Mouse (Mus musculus) intestine, embryonic 15.5 days (tissue): Measurements from ENCODE around the gene Med12l. TPM values are rescaled to one million over a fixed set of nuclear protein-coding genes. Genes with fewer than 3 reads are reported as not detected.
A peak's percentile ranks its signal among the peaks of the same experiment; 100 is the strongest.

ENCODE experiments used
- ATAC-seq: fragments of 200-750 bp; cut with Nextera tagmentation; 2 replicates; pipeline ENCODE4 v1.8.0; 2017; ENCODE audit warnings: moderate TSS enrichment, moderate library complexity
- H3K27ac ChIP-seq: fragments of 300-500 bp; sonication (generic); 2 replicates; pipeline ENCODE4 v1.5.1; 2015; ENCODE audit warnings: mild to moderate bottlenecking, inconsistent platforms
- H3K27me3 ChIP-seq: fragments of 300-500 bp; sonication (generic); replicated peaks from 2 replicates; pipeline ENCODE4 v1.6.1; 2015; ENCODE audit warnings: inconsistent platforms
- H3K36me3 ChIP-seq: fragments of 300-500 bp; sonication (generic); 2 replicates; pipeline ENCODE4 v1.6.1; 2015; ENCODE audit warnings: inconsistent platforms
- H3K4me1 ChIP-seq: fragments of 300-500 bp; sonication (generic); replicated peaks from 2 replicates; pipeline ENCODE4 v1.6.1; 2015; ENCODE audit warnings: inconsistent platforms
- H3K4me2 ChIP-seq: fragments of 300-500 bp; sonication (generic); replicated peaks from 2 replicates; pipeline ENCODE4 v1.6.1; 2015; ENCODE audit warnings: mild to moderate bottlenecking, inconsistent platforms
- H3K4me3 ChIP-seq: fragments of 300-500 bp; sonication (generic); replicated peaks from 2 replicates; pipeline ENCODE4 v1.5.1; 2015; ENCODE audit warnings: inconsistent platforms
- H3K9ac ChIP-seq: fragments of 300-500 bp; sonication (generic); 2 replicates; pipeline ENCODE4 v1.6.1; 2015; ENCODE audit warnings: inconsistent platforms
- H3K9me3 ChIP-seq: fragments of 300-500 bp; sonication (generic); 2 replicates; pipeline ENCODE4 v1.6.1; 2016; ENCODE audit warnings: inconsistent platforms
- WGBS: fragments of 180-500 bp; shearing (Covaris S2); methylation state at CpG from one replicate; pipeline ENCODE4 v1.1.7; 2015; 5-methylcytosine and 5-hydroxymethylcytosine counted together
- polyA plus RNA-seq: library from polyadenylated mRNA; unstranded; fragments of >200 nt; fragmentation: Nextera tagmentation; extraction: Ambion mirVana; gene quantifications from 2 replicates; pipeline ENCODE4 v1.2.1, GENCODE M21; 2015

Gene Med12l
- polyA plus RNA-seq, result 1.1 and 1.5 TPM in 2 replicates

DNA sequence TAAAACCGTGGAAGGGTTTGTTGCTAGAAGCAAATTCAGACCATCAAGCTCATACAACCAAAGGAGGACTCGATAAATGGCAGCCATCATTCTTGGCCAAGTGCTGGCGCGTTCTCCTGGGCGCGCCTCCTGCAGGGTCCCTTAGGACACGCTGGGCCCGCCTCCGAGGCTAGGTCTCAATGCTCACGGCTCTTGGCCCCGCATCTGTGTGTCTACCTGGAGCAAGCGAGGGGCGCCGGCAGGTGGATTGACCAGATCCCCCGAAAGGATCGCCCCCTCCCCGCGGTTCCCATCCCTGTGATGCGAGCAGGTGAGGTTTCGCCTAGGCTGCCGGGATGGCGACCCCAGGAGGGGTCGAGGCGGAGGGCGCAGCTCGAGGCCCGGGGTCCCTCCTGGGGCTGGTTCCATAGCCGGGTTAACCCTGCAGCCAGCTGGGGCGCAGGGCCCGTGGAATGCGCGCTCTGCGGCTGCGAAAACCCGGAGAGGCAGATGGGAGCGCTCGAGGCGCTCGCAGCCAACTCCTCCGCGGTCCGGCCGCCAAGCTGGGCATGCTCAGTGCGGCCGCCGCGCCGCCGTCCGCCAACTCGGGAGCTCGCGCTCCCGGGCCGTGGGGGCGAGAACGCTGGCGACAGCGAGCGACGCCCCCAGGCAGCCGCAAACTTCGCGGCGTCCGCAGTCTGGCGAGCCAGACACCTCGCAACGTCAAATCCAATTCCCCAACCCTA is at the start of gene Med12l:
Gene Med12l, plus strand, starts transcription at position 555 of the 725 bp plus-strand sequence.
- ATAC-seq, result peak; percentile 80
- H3K27me3 ChIP-seq, result no peaks in the 10 kb centered on the region
- under 1% methylated on average over 69 of the region's 69 CpGs for WGBS
- H3K27ac ChIP-seq, result peak within 1 kb of the TSS; percentile 86
- no peaks in the 10 kb centered on the region for H3K9me3 ChIP-seq
- H3K4me2 ChIP-seq, result peak within 1 kb of the TSS; percentile 99
- H3K36me3 ChIP-seq, result no peaks in the 10 kb centered on the region
- H3K9ac ChIP-seq, result peak within 1 kb of the TSS; percentile 53
- H3K4me3 ChIP-seq, result peak within 1 kb of the TSS; percentile 65
- peaks cover 7% of the 10 kb centered on the region for H3K4me1 ChIP-seq

DNA sequence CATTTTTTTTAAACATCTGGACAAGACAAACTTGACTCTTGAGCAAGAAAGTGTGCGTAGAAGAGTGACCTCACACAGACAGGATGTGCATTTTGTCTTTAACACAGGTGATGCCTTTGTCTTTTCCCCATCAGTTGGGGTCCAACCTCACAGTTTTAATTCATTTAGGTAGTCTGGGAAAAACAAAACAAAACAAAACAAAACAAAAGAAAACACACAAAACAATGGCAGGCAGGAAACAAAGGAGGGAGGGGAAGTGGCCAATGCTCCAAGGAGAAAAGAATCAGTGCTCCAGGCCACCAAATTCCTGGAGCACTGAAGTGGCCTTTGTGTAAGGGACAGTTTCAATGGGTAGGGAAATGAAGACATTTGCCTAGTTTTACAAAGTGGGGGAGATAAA is 44.5 kb upstream of the Med12l start:
- H3K4me1 ChIP-seq, result no peaks in the 10 kb centered on the region
- H3K27ac ChIP-seq, result no peak overlapping the region
- H3K9ac ChIP-seq, result no peak overlapping the region
- no peak overlapping the region for H3K4me3 ChIP-seq
- H3K4me2 ChIP-seq, result no peak overlapping the region
- WGBS, result 82% methylated on average over 1 of the region's 1 CpGs
- no peaks in the 10 kb centered on the region for H3K27me3 ChIP-seq
- no peak for ATAC-seq
- H3K36me3 ChIP-seq, result no peaks in the 10 kb centered on the region
- H3K9me3 ChIP-seq, result no peaks in the 10 kb centered on the region

DNA sequence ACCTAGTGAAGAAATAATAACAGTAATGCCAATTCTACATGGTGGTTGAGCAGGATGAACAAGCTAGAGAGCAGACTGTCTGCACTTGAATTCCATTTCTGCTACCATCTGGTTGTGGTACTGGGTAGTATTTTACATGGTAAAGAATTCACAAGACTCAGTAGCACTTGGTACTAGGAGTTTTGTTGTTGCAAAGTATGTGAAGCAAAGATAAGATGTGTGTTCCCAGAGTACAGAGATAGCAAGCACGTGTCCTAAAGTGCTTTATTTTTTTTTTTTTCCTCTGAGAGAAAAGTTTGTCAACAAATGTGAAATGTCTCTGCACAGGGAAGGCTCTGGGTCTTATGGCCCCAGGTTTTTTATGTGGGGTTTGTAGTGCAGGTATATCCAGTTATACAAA is 28.2 kb upstream of the Med12l start:
- H3K4me3 ChIP-seq, result no peak overlapping the region
- ATAC-seq, result no peak

DNA sequence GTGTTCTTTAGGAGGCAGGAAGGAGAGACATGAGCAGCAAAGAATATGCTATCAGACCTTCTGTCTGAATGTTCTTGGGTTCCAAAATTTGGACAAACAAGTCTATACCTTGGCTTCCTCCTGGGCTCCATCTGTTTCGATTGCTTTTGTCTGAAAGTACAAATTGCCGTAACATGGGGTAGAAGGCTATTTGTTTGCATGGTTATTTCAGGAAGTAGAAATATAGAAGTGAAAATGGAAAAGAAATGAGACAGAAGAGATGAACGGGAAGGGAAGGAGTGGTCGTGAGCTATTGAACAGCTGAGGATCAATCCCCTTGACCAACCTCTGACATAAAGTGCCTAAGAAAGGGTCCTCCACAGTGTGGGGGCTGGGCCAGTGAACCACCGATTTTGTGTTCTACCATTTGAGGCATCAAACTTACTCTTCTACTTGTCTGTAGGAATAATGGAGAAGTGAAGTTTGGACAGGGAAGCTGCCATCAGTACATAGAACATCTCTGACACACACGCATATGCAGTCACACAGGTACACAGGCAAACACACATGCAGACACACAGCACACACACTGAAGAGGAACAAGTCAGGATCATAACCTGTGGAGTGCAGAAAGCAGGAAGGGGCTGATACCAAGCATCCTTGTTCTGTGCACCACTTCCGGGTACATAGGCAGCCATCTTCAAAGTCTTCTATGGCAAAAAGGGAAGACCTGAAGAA is 27.6 kb upstream of the Med12l start:
- Histone ChIP-seq H3K9ac (no peak overlapping the region), H3K4me1 (peaks cover 2% of the 10 kb centered on the region; the same call in 1 of the 2 replicates), H3K4me3 (no peak overlapping the region), H3K9me3 (no peaks in the 10 kb centered on the region), H3K27me3 (no peaks in the 10 kb centered on the region), H3K36me3 (no peaks in the 10 kb centered on the region), H3K27ac (no peak overlapping the region), H3K4me2 (no peak overlapping the region)
- WGBS, result 88% methylated on average over 7 of the region's 7 CpGs
- ATAC-seq, result no peak

More for the DNA sequence above, 28.2 kb upstream of the Med12l start:
- Histone ChIP-seq H3K36me3 (no peaks in the 10 kb centered on the region), H3K9me3 (no peaks in the 10 kb centered on the region), H3K4me1 (no peaks in the 10 kb centered on the region), H3K4me2 (no peak overlapping the region), H3K27ac (no peak overlapping the region), H3K9ac (no peak overlapping the region), H3K27me3 (no peaks in the 10 kb centered on the region)
- 63% methylated on average over 1 of the region's 1 CpGs for WGBS

DNA sequence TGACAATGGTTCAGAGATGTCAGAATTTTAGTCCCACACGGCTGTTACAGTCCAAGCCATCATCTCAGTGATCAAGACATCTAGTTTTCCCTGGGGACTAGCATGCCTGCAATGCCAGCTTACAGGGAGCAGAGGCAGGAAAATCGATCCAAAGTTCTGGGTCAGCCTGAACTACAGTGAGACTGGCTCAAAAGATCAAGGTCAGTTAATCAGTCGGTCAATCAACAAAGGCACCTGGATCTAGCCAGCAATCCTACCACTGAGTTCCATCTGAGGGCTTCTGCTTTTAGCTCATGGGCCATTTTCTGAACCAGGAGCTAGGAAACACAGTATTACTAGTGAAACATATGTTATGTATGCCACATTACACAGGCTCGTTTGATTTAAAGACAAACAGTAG is 25.0 kb upstream of the Med12l start:
- H3K36me3 ChIP-seq, result no peaks in the 10 kb centered on the region
- no peak overlapping the region for H3K4me3 ChIP-seq
- H3K4me2 ChIP-seq, result no peak overlapping the region
- H3K9ac ChIP-seq, result no peak overlapping the region
- no peaks in the 10 kb centered on the region for H3K9me3 ChIP-seq
- WGBS, result 67% methylated on average over 4 of the region's 4 CpGs
- ATAC-seq, result no peak
- peaks cover 3% of the 10 kb centered on the region; the same call in 1 of the 2 replicates for H3K4me1 ChIP-seq
- no peaks in the 10 kb centered on the region for H3K27me3 ChIP-seq
- H3K27ac ChIP-seq, result no peak overlapping the region

DNA sequence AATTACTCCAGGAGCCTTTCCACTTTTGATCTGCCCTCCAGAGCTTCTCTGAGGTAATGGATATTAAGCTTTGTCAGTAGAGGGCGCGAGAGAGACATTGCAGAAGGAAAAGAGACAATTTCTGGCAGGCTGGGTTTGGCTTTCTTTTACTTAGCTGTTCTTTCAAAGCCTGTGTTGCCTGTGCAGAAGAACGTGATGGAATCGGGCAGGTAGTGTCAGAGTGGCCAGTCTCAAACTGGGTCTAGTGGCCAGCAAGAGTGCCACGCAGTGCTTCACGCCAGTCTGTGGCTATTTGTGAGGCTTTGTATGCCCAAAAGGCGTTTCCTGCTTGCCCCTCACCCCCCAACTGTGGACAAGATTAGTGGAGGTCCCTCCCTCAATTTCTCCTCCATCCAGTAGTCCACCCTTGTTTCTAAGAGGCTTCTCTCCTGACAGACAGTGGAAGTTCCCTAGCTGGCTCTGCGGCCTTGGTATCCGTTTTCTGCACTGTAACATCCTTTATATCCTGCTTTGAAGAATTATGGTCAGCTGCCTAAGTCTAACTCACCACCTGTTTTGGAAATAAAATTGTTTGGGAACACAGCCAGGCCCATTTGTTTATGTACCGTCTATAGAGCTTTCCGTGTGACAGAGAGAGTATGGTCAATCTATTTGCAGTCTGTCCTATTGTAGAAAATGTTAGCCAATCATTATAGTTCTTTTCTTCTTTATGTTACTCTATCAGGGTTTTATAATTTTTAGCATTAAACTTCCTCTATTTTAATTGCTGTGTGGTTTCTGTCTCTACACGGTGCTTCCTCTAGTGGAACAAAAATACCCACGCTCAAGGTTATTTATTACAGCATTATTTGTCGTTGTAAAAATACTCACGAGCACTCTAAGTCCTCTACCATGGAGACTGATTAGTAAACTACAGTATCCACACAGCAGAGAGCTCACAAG is 22.5 kb upstream of the Med12l start:
- no peaks in the 10 kb centered on the region for H3K27me3 ChIP-seq
- H3K9ac ChIP-seq, result no peak overlapping the region
- peaks cover 3% of the 10 kb centered on the region; the same call in 1 of the 2 replicates for H3K4me1 ChIP-seq
- no peak overlapping the region for H3K27ac ChIP-seq
- WGBS, result 38% methylated on average over 15 of the region's 15 CpGs
- no peaks in the 10 kb centered on the region for H3K9me3 ChIP-seq
- peak overlapping the region; percentile 42; the same call in 1 of the 2 replicates for H3K4me2 ChIP-seq
- no peaks in the 10 kb centered on the region for H3K36me3 ChIP-seq
- no peak overlapping the region for H3K4me3 ChIP-seq
- ATAC-seq, result 0 out of 2 replicates have a peak, but pooled peaks have one; percentile 47

DNA sequence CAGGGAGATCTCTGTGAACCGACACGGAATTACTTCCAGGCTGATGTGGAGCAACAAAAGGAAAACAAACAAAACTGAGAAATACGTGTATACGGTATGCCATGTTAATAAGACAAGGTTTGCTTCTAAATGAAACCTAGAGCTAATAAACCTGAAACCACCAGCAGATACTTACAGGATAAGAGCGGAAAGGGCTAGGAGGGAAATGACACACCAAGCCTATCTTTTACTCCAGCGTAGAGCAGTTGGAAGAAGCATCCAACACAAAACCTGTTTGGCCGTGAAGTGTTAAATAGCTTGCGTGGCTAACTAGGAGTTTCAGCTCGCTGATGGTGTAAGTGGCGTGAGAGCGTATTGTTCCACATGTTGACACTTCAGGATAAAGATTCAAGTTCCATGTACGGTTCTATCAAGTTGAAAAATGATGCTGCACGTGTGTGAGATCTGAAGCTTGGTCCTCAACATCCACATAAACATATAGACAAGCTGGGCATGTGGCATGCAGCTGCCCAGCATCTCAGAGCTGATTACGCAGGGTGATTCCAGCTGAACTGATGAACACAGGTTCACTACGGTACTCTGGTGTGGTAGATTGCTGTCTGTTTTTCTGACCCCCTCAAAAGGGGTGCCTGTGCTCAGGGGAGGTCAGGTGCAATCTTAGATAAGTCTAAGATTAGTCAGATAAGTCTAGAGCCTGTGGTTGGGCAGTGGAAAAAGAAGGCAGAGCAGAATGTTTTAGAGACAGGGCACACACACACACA is 21.6 kb upstream of the Med12l start:
- ATAC-seq, result no peak
- no peak overlapping the region for H3K27ac ChIP-seq
- H3K9ac ChIP-seq, result no peak overlapping the region
- no peaks in the 10 kb centered on the region for H3K9me3 ChIP-seq
- H3K36me3 ChIP-seq, result no peaks in the 10 kb centered on the region
- peaks cover 3% of the 10 kb centered on the region; the same call in 1 of the 2 replicates for H3K4me1 ChIP-seq
- H3K27me3 ChIP-seq, result no peaks in the 10 kb centered on the region
- H3K4me3 ChIP-seq, result no peak overlapping the region
- no peak overlapping the region for H3K4me2 ChIP-seq
- WGBS, result 80% methylated on average over 15 of the region's 15 CpGs

DNA sequence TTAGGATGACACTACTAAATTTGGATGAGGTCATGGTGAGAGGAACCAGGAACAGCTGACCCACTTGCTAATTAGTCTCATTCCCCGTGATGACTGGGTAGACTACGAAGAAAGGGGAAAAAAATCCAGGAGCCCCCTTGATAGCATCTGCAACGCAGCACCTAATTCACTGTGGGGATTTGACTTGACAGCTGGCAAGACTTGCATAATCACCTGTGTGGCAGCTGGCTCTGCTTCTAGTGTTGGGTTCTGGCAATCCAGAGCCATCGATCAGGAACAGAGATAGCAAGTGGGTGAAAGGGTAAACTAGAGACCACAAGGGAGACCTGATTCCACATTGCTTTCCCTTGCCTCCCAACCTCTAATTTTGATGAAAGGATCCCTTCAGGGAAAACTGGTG is 19.8 kb upstream of the Med12l start:
- Histone ChIP-seq H3K9ac (no peak overlapping the region), H3K4me1 (peaks cover 3% of the 10 kb centered on the region; the same call in 1 of the 2 replicates), H3K36me3 (no peaks in the 10 kb centered on the region), H3K27ac (no peak overlapping the region), H3K4me3 (no peak overlapping the region), H3K27me3 (no peaks in the 10 kb centered on the region), H3K9me3 (no peaks in the 10 kb centered on the region), H3K4me2 (no peak overlapping the region)
- WGBS, result 54% methylated on average over 4 of the region's 4 CpGs
- ATAC-seq, result no peak

DNA sequence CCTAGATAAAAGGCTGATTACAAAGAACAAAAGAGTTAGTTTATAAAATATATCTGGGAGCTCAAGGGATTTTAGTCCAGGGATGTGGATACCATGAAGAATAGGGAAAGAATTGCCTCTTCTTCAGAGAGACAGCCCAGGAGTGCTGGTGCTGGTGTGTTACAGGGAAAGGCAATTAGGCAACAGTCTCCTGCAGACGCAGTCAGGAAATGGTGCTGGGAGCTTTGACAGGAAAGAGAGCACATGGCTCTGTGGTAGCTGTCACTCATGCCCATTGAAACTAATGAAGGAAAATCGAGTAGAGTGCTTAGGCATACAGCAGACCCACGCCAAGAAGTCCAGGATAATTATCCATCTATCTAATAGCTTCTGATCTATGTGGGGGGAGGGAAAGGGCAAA is 16.3 kb upstream of the Med12l start:
- H3K36me3 ChIP-seq, result no peaks in the 10 kb centered on the region
- no peaks in the 10 kb centered on the region for H3K27me3 ChIP-seq
- no peak overlapping the region for H3K4me2 ChIP-seq
- no peaks in the 10 kb centered on the region for H3K4me1 ChIP-seq
- no peak for ATAC-seq
- H3K9ac ChIP-seq, result no peak overlapping the region
- no peak overlapping the region for H3K27ac ChIP-seq
- no peaks in the 10 kb centered on the region for H3K9me3 ChIP-seq
- no peak overlapping the region for H3K4me3 ChIP-seq
- WGBS, result 48% methylated on average over 3 of the region's 3 CpGs

DNA sequence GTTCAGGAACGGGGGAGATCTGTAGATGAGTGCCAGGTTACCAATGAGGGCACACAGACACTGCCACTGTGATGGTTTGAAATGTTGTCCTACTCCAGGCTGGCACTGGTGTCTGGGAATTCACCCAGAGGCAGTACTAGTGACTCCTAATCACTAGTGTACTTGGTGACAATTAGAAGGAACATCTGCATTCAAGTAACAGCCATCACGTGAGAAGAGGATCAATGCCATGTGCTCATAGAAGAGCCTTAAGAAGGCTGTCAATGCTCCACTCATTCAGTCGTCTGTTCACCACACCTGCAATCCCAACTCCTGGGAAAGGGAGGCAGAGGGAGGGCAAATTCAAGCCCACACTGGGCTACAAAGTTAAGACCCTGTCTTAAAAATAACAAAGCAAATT is 15.1 kb upstream of the Med12l start:
- 67% methylated on average over 3 of the region's 3 CpGs for WGBS
- Histone ChIP-seq H3K27me3 (no peaks in the 10 kb centered on the region), H3K9me3 (no peaks in the 10 kb centered on the region), H3K9ac (no peak overlapping the region), H3K27ac (no peak overlapping the region), H3K36me3 (no peaks in the 10 kb centered on the region), H3K4me3 (no peak overlapping the region), H3K4me1 (no peaks in the 10 kb centered on the region), H3K4me2 (no peak overlapping the region)
- ATAC-seq, result no peak

DNA sequence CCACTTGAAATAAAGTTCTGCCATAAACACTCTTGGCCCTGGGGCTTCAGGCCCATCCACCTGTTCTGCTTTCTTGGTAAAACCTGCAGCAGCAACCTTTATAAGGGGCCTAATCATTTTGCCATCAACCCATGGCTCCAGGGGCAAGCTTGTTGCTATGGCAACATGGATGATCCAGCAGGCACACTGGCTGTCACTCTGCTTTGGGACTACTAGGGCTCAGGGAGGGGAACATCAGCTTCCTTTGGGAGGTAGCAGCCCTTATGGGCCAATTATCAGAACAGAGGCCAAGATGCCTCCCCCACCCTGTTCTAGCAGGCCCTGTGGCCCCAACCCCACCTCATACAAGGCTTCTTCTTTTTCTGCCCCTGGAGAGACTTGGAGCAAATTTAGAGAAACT is 13.5 kb upstream of the Med12l start:
- no peaks in the 10 kb centered on the region for H3K9me3 ChIP-seq
- no peaks in the 10 kb centered on the region for H3K4me1 ChIP-seq
- no peak overlapping the region for H3K4me3 ChIP-seq
- no peaks in the 10 kb centered on the region for H3K36me3 ChIP-seq
- ATAC-seq, result no peak
- no peak overlapping the region for H3K4me2 ChIP-seq
- no peak overlapping the region for H3K9ac ChIP-seq
- no peak overlapping the region for H3K27ac ChIP-seq
- H3K27me3 ChIP-seq, result no peaks in the 10 kb centered on the region
